In the genomic region with DNA sequence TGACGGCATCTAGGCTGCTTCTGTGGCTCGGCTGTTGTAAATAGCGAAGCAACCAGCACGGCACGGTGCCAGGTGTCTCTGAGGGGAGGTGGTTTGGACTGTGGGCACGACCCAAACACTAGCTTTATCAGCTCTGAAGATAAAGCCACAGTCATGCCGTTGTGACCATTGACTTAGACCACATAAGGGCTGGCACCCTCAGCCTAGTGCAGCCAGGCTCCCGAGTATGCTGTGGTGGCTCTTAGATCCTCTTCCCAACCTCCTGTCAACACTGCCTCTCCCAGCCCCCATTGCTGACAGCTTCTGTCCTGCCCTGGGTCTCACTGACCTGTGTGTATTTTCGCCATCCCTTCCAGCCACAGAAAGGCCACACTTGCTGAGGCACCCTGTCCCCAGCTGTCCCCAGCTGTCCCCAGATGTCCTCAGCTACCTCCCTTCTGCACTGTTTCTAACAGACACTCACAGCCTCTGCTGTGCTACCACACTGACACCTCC, we compare ENCODE assay signal across 20 mouse cellular contexts.
DNase-seq lines count a peak whose midpoint lies in the region; ATAC-seq and TF ChIP-seq lines count a peak whose summit lies in the region.
"Had no signal": no experiment of that assay in that cellular context is flagged by ENCODE, and none has a peak within 500 bp of the region (broad histone marks: within the 10 kb centered on the region; RNA-seq: fewer than 3 reads in every experiment).

No protein-coding gene starts in this region.

- peak; percentile 89 for ATAC-seq in heart, postnatal 0 days (ENCODE audit: insufficient read depth, low read depth)
- ATAC-seq in midbrain, embryonic 16.5 days = no peak
- ATAC-seq: CD4-positive, CD25-positive, alpha-beta regulatory T cell, adult 4 months; intestine, postnatal 0 days had no signal

- no peaks in the 10 kb centered on the region for H3K27me3 ChIP-seq in heart, adult 2 months (ENCODE audit: control insufficient read depth, insufficient read depth, low read length)
- no peaks in the 10 kb centered on the region for H3K27me3 ChIP-seq in heart, postnatal 0 days (ENCODE audit: control insufficient read depth, insufficient read depth, low read length)
- H3K27me3 ChIP-seq in myocyte (ENCODE audit: control insufficient read depth, insufficient read depth, insufficient read length) = no peaks in the 10 kb centered on the region
- H3K27me3 ChIP-seq in midbrain, embryonic 16.5 days (ENCODE audit: control insufficient read depth, insufficient read depth, low read depth, low read length) = no peaks in the 10 kb centered on the region
- H3K27me3 ChIP-seq in midbrain, embryonic 10.5 days (ENCODE audit: low read depth, poor library complexity, severe bottlenecking) = no peaks in the 10 kb centered on the region
- H3K27me3 ChIP-seq: embryonic facial prominence, embryonic 12.5 days; hindbrain, embryonic 12.5 days; limb, embryonic 13.5 days; neural tube, embryonic 12.5 days; stomach, embryonic 15.5 days had no signal

- no peak for TF ChIP-seq POLR2A in heart, adult 2 months (IDR thresholded peaks at IDR 0.05; ENCODE audit: insufficient read depth, low read depth, low read length)
- TF ChIP-seq POLR2A in myocyte (IDR thresholded peaks at IDR 0.05; ENCODE audit: insufficient read length, low read depth) = no peak

- H3K27ac ChIP-seq in heart, adult 2 months = no peak overlapping the region
- H3K27ac ChIP-seq in heart, postnatal 0 days (ENCODE audit: low read depth) = no peak overlapping the region
- no peak overlapping the region for H3K27ac ChIP-seq in midbrain, embryonic 16.5 days (ENCODE audit: low read length)
- no peak overlapping the region for H3K27ac ChIP-seq in midbrain, embryonic 10.5 days (replicated peaks)
- H3K27ac ChIP-seq: embryonic facial prominence, embryonic 12.5 days; hindbrain, embryonic 12.5 days; limb, embryonic 13.5 days; neural tube, embryonic 12.5 days; stomach, embryonic 15.5 days had no signal

- H3K4me3 ChIP-seq in heart, adult 2 months = no peak overlapping the region
- no peak overlapping the region for H3K4me3 ChIP-seq in heart, postnatal 0 days (ENCODE audit: low read depth, low read length)
- H3K4me3 ChIP-seq in myocyte = no peak overlapping the region
- H3K4me3 ChIP-seq in midbrain, embryonic 16.5 days (ENCODE audit: low read depth, low read length) = no peak overlapping the region
- H3K4me3 ChIP-seq in midbrain, embryonic 10.5 days = no peak overlapping the region
- H3K4me3 ChIP-seq: embryonic facial prominence, embryonic 12.5 days; hindbrain, embryonic 12.5 days; limb, embryonic 13.5 days; neural tube, embryonic 12.5 days; stomach, embryonic 15.5 days had no signal

- no peak overlapping the region for H3K9ac ChIP-seq in heart, adult 2 months (ENCODE audit: low read depth, low read length)
- H3K9ac ChIP-seq in heart, postnatal 0 days (replicated peaks; ENCODE audit: low read depth, low read length) = no peak overlapping the region
- H3K9ac ChIP-seq in midbrain, embryonic 16.5 days (ENCODE audit: low read depth, low read length) = no peak overlapping the region
- H3K9ac ChIP-seq: embryonic facial prominence, embryonic 12.5 days; hindbrain, embryonic 12.5 days; limb, embryonic 13.5 days; neural tube, embryonic 12.5 days; stomach, embryonic 15.5 days had no signal

- peak; percentile 69; the same call in 1 of the 2 replicates for TF ChIP-seq EP300 in heart, adult 2 months (IDR thresholded peaks at IDR 0.05; ENCODE audit: insufficient read depth, low read depth, low read length)
- no peak for TF ChIP-seq EP300 in heart, postnatal 0 days (IDR thresholded peaks at IDR 0.05; ENCODE audit: low read depth)

- H3ac ChIP-seq in myocyte (ENCODE audit: control insufficient read depth, insufficient read length) = no peak overlapping the region

- H3K79me2 ChIP-seq in heart, adult 2 months (replicated peaks; ENCODE audit: control insufficient read depth, insufficient read depth, low read length) = no peaks in the 10 kb centered on the region
- H3K79me2 ChIP-seq in myocyte (ENCODE audit: control insufficient read depth, insufficient read depth) = no peaks in the 10 kb centered on the region

- H3K36me3 ChIP-seq in heart, adult 2 months (ENCODE audit: control insufficient read depth, insufficient read depth, low read length) = no peaks in the 10 kb centered on the region
- no peaks in the 10 kb centered on the region for H3K36me3 ChIP-seq in heart, postnatal 0 days (replicated peaks; ENCODE audit: control insufficient read depth, insufficient read depth, low read length)
- H3K36me3 ChIP-seq in myocyte (ENCODE audit: control insufficient read depth, insufficient read depth) = no peaks in the 10 kb centered on the region
- no peaks in the 10 kb centered on the region for H3K36me3 ChIP-seq in midbrain, embryonic 16.5 days (ENCODE audit: control insufficient read depth, insufficient read depth, low read length)
- no peaks in the 10 kb centered on the region for H3K36me3 ChIP-seq in midbrain, embryonic 10.5 days
- H3K36me3 ChIP-seq: embryonic facial prominence, embryonic 12.5 days; hindbrain, embryonic 12.5 days; limb, embryonic 13.5 days; neural tube, embryonic 12.5 days; stomach, embryonic 15.5 days had no signal

- DNase-seq in ovary, postnatal 36 days (ENCODE audit: low spot score) = peak; percentile 47
- DNase-seq in ovary, postnatal 14 days (ENCODE audit: low spot score) = no peak
- DNase-seq in heart, adult 2 months = peak; percentile 53
- DNase-seq in heart, postnatal 0 days (ENCODE audit: low spot score) = peak; percentile 27
- no peak for DNase-seq in midbrain, embryonic 10.5 days (ENCODE audit: low spot score)
- no peak for DNase-seq in kidney, postnatal 25 days
- DNase-seq: adrenal gland, postnatal 36 days; cerebellum, postnatal 36 days; kidney, postnatal 14 days; layer of hippocampus, postnatal 36 days; midbrain, embryonic 14.5 days had no signal

- no peak for TF ChIP-seq CTCF in heart, adult 2 months (IDR thresholded peaks at IDR 0.05)
- no peak for TF ChIP-seq CTCF in heart, postnatal 0 days (IDR thresholded peaks at IDR 0.05; ENCODE audit: low read depth)

- no peaks in the 10 kb centered on the region for H3K9me3 ChIP-seq in heart, postnatal 0 days (replicated peaks; ENCODE audit: control insufficient read depth, low read length)
- H3K9me3 ChIP-seq in midbrain, embryonic 16.5 days (replicated peaks; ENCODE audit: control insufficient read depth, low read length, poor library complexity, severe bottlenecking) = no peaks in the 10 kb centered on the region
- H3K9me3 ChIP-seq in midbrain, embryonic 10.5 days (replicated peaks) = no peaks in the 10 kb centered on the region
- H3K9me3 ChIP-seq: embryonic facial prominence, embryonic 12.5 days; hindbrain, embryonic 12.5 days; limb, embryonic 13.5 days; neural tube, embryonic 12.5 days; stomach, embryonic 15.5 days had no signal

- H3K4me2 ChIP-seq in heart, postnatal 0 days (ENCODE audit: low read depth, low read length) = peak overlapping the region; percentile 17
- peak overlapping the region; percentile 14 for H3K4me2 ChIP-seq in myocyte (ENCODE audit: low read depth)
- H3K4me2 ChIP-seq in midbrain, embryonic 16.5 days (ENCODE audit: low read length) = no peak overlapping the region
- H3K4me2 ChIP-seq: embryonic facial prominence, embryonic 12.5 days; hindbrain, embryonic 12.5 days; limb, embryonic 13.5 days; neural tube, embryonic 12.5 days; stomach, embryonic 15.5 days had no signal

- intact Hi-C loops in heart, adult 2 months (cut with DNase I) = no loop called here

- peaks cover 4% of the 10 kb centered on the region for H3K4me1 ChIP-seq in heart, adult 2 months (ENCODE audit: control insufficient read depth, insufficient read depth, low read length)
- H3K4me1 ChIP-seq in heart, postnatal 0 days (ENCODE audit: control insufficient read depth, insufficient read depth) = peaks cover 11% of the 10 kb centered on the region
- no peaks in the 10 kb centered on the region for H3K4me1 ChIP-seq in midbrain, embryonic 16.5 days (ENCODE audit: control insufficient read depth, insufficient read depth, low read length)
- peaks cover 17% of the 10 kb centered on the region for H3K4me1 ChIP-seq in midbrain, embryonic 10.5 days
- H3K4me1 ChIP-seq: embryonic facial prominence, embryonic 12.5 days; hindbrain, embryonic 12.5 days; neural tube, embryonic 12.5 days; stomach, embryonic 15.5 days had no signal

- WGBS in heart, adult 2 months = 26% methylated on average over 9 of the region's 9 CpGs
- 16% methylated on average over 9 of the region's 9 CpGs for WGBS in heart, postnatal 0 days
- WGBS in midbrain, embryonic 16.5 days = 80% methylated on average over 9 of the region's 9 CpGs
- WGBS in midbrain, embryonic 10.5 days = 83% methylated on average over 9 of the region's 9 CpGs

TF ChIP-seq in myocyte, 11 proteins besides CTCF, POLR2A, EP300 and RAD21:
- TF ChIP-seq REST (IDR thresholded peaks at IDR 0.05; ENCODE audit: insufficient read depth, insufficient read length) (no peak), E2F4 (IDR thresholded peaks at IDR 0.05; ENCODE audit: insufficient read depth) (no peak), USF1 (IDR thresholded peaks at IDR 0.05; ENCODE audit: low read depth) (no peak), MYOG (IDR thresholded peaks at IDR 0.05; ENCODE audit: control insufficient read depth in 1 of 3, insufficient read depth in 1 of 3, insufficient read length in 2 of 3, low read depth in 2 of 3) (peak in 2 of 3 experiments; percentile 85 to 87), MAX (IDR thresholded peaks at IDR 0.05; ENCODE audit: low read depth) (no peak), SRF (IDR thresholded peaks at IDR 0.05; ENCODE audit: control insufficient read depth, insufficient read length, low read depth) (no peak), MYOD1 (IDR thresholded peaks at IDR 0.05; ENCODE audit: control insufficient read depth in 1 of 3, insufficient read length in 2 of 3, low read depth in 2 of 3) (peak; percentile 54 to 93 (median 87)), TCF3 (IDR thresholded peaks at IDR 0.05; ENCODE audit: insufficient read length, low read depth) (peak; percentile 85), CEBPB (IDR thresholded peaks at IDR 0.05; ENCODE audit: insufficient read depth, poor library complexity, severe bottlenecking) (no peak), POLR2AphosphoS2 (IDR thresholded peaks at IDR 0.05; ENCODE audit: insufficient read length, low read depth) (no peak), TCF12 (IDR thresholded peaks at IDR 0.05; ENCODE audit: insufficient read depth, poor library complexity, severe bottlenecking) (peak; percentile 31)
TF ChIP-seq in myocyte: peak in this region for 4.

Comparison
In these comparisons a context has a peak if more than half of its experiments do, and no peak if none do; other contexts are left out.
1. DNase-seq: peak in ovary, postnatal 36 days (single experiment), heart, adult 2 months (2 of 2) and heart, postnatal 0 days (single experiment); none in ovary, postnatal 14 days (single experiment), midbrain, embryonic 10.5 days (single experiment) and kidney, postnatal 25 days (0 of 2).